Mouse (Mus musculus) B cell, adult 2 months (primary cell): ENCODE results near the gene Pagr1a.

ENCODE experiments used
- DNase-seq, 2 experiments: peaks; one replicate each; pipeline ENCODE4 v3.0.0; 2022

The Pagr1a gene

GRCm38 (mm10) chr7:126988816-126989215, 28.3 kb downstream of the Pagr1a start:
- DNase-seq: no peak

GRCm38 (mm10) chr7:126986319-126986718, 30.8 kb downstream of the Pagr1a start:
- peak; percentile 26 to 30 for DNase-seq

GRCm38 (mm10) chr7:126984667-126985444, 32.3 kb downstream of the Pagr1a start:
- DNase-seq: no peak

GRCm38 (mm10) chr7:126983113-126983512, 34.0 kb downstream of the Pagr1a start:
- no peak for DNase-seq

- no peak for DNase-seq
Observed at GRCm38 (mm10) chr7:126982054-126982453, 35.1 kb downstream of the Pagr1a start.

- no peak for DNase-seq
Observed at GRCm38 (mm10) chr7:126981601-126982000, 35.6 kb downstream of the Pagr1a start.

- DNase-seq: no peak
Observed at GRCm38 (mm10) chr7:126978841-126979240, 38.3 kb downstream of the Pagr1a start.

GRCm38 (mm10) chr7:126976878-126977459, 40.2 kb downstream of the Pagr1a start:
- no peak for DNase-seq

- DNase-seq: peak; percentile 97 to 98
Observed at GRCm38 (mm10) chr7:126975950-126976866, 40.9 kb downstream of the Pagr1a start, which contains the start of gene Cdiptos. Gene Cdiptos, minus strand, starts transcription at chr7:126976098.

- DNase-seq: no peak
Observed at GRCm38 (mm10) chr7:126975893-126975949, 41.4 kb downstream of the Pagr1a start, which contains the start of gene Cdipt. Gene Cdipt, plus strand, starts transcription at chr7:126975914.

- no peak for DNase-seq
Observed at GRCm38 (mm10) chr7:126975493-126975892, 41.7 kb downstream of the Pagr1a start.

- DNase-seq: no peak
Observed at GRCm38 (mm10) chr7:126967361-126967760, 49.8 kb downstream of the Pagr1a start.

- no peak for DNase-seq
Observed at GRCm38 (mm10) chr7:126965568-126965967, 51.6 kb downstream of the Pagr1a start.
